Mouse (Mus musculus) midbrain, postnatal 0 days (tissue): ENCODE measurements at regions not wholly inside any gene's neighbourhood (a gene's known extent, or its start where the extent isn't known, plus 50 kb on each side); places are given as distances from the start of the nearest gene placed in this dataset.

Source experiments
- ATAC-seq: fragments of 200-750 bp; cut with Nextera tagmentation; 2 replicates; pipeline ENCODE4 v1.8.0; 2017; ENCODE audit warnings: moderate number of reproducible peaks, mild to moderate bottlenecking, moderate TSS enrichment, moderate library complexity; ENCODE audit not compliant: low FRiP score
- DNase-seq: peaks from one replicate; pipeline ENCODE4 v3.0.0-alpha.2; 2015; ENCODE audit warnings: low spot score
- H3K27ac ChIP-seq: fragments of 300-500 bp; sonication (generic); 2 replicates; pipeline ENCODE4 v1.5.1; 2014; ENCODE audit warnings: low read depth, mild to moderate bottlenecking, low read length, mixed read lengths
- H3K27me3 ChIP-seq: fragments of 300-500 bp; sonication (generic); 2 replicates; pipeline ENCODE4 v1.6.1; 2014; ENCODE audit warnings: low read length, control low read depth, mixed read lengths; ENCODE audit not compliant: insufficient read depth
- H3K36me3 ChIP-seq: fragments of 300-500 bp; sonication (generic); 2 replicates; pipeline ENCODE4 v1.6.1; 2014; ENCODE audit warnings: low read length, control low read depth, mixed read lengths; ENCODE audit not compliant: insufficient read depth
- H3K4me1 ChIP-seq: fragments of 300-500 bp; sonication (generic); 2 replicates; pipeline ENCODE4 v1.6.1; 2014; ENCODE audit warnings: mild to moderate bottlenecking, control low read depth, antibody characterized with exemption, low read length, mixed read lengths; ENCODE audit not compliant: insufficient read depth
- H3K4me2 ChIP-seq: fragments of 300-500 bp; sonication (generic); 2 replicates; pipeline ENCODE4 v1.6.1; 2014; ENCODE audit warnings: low read depth, mild to moderate bottlenecking, low read length, mixed read lengths; ENCODE audit not compliant: poor library complexity, severe bottlenecking
- H3K4me3 ChIP-seq: fragments of 300-500 bp; sonication (generic); 2 replicates; pipeline ENCODE4 v1.5.1; 2014; ENCODE audit warnings: low read depth, mild to moderate bottlenecking, low read length, moderate library complexity
- H3K9ac ChIP-seq: fragments of 300-500 bp; sonication (generic); replicated peaks from 2 replicates; pipeline ENCODE4 v1.6.1; 2014; ENCODE audit warnings: mild to moderate bottlenecking, low read length, moderate library complexity, mixed read lengths; ENCODE audit not compliant: poor library complexity, severe bottlenecking
- H3K9me3 ChIP-seq: fragments of 300-500 bp; sonication (generic); 2 replicates; pipeline ENCODE4 v1.6.1; 2016; ENCODE audit warnings: low read length, control low read depth
- CTCF ChIP-seq: IDR thresholded peaks from 2 replicates; pipeline ENCODE4 v1.5.1; 2016; ENCODE audit warnings: antibody characterized with exemption, mild to moderate bottlenecking
- WGBS: fragments of 180-500 bp; shearing (Covaris S2); extraction: QIAGEN DNeasy Blood & Tissue Kit; methylation state at CpG from one replicate; pipeline ENCODE4 v1.1.7; 2014; 5-methylcytosine and 5-hydroxymethylcytosine counted together

GRCm38 (mm10) chr1:60641324-60641764, 74.4 kb upstream of the Raph1 start:
- no peaks in the 10 kb centered on the region for H3K4me1 ChIP-seq
- ATAC-seq (no peak), DNase-seq (no peak)
- no peak overlapping the region for H3K4me2 ChIP-seq
- H3K9me3 ChIP-seq: no peaks in the 10 kb centered on the region
- no peak overlapping the region for H3K4me3 ChIP-seq
- 66% methylated on average over 7 of the region's 7 CpGs for WGBS
- H3K27ac ChIP-seq: no peak overlapping the region
- no peaks in the 10 kb centered on the region for H3K36me3 ChIP-seq
- no peaks in the 10 kb centered on the region for H3K27me3 ChIP-seq
- no peak for TF ChIP-seq CTCF
- no peak overlapping the region for H3K9ac ChIP-seq

- DNase-seq (no peak), ATAC-seq (no peak)
- no peak overlapping the region for H3K27ac ChIP-seq
- no peaks in the 10 kb centered on the region for H3K9me3 ChIP-seq
- no peaks in the 10 kb centered on the region for H3K4me1 ChIP-seq
- H3K9ac ChIP-seq: no peak overlapping the region
- whole genome bisulfite sequencing: 75% methylated on average over 2 of the region's 2 CpGs
- no peaks in the 10 kb centered on the region for H3K36me3 ChIP-seq
- TF ChIP-seq CTCF: no peak
- H3K4me2 ChIP-seq: no peak overlapping the region
- H3K27me3 ChIP-seq: no peaks in the 10 kb centered on the region
- H3K4me3 ChIP-seq: no peak overlapping the region
These were observed 72.6 kb upstream of the Raph1 start for GRCm38 (mm10) chr1:60639536-60639935.

- ATAC-seq (no peak), DNase-seq (no peak)
- TF ChIP-seq CTCF: no peak
- Histone ChIP-seq H3K27ac (no peak overlapping the region), H3K27me3 (no peaks in the 10 kb centered on the region), H3K4me1 (no peaks in the 10 kb centered on the region), H3K9me3 (no peaks in the 10 kb centered on the region), H3K4me2 (no peak overlapping the region), H3K9ac (no peak overlapping the region), H3K36me3 (no peaks in the 10 kb centered on the region), H3K4me3 (no peak overlapping the region)
- 57% methylated on average over 2 of the region's 2 CpGs for WGBS
These were observed 72.2 kb upstream of the Raph1 start for GRCm38 (mm10) chr1:60639059-60639458.

- no peak for ATAC-seq
- WGBS: 74% methylated on average over 3 of the region's 3 CpGs
These were observed 70.0 kb upstream of the Raph1 start for GRCm38 (mm10) chr1:60636802-60637452.

GRCm38 (mm10) chr1:60627786-60628453, 61.0 kb upstream of the Raph1 start:
- no peak for ATAC-seq
- no peak overlapping the region for H3K9ac ChIP-seq

More at GRCm38 (mm10) chr1:60636802-60637452, 70.0 kb upstream of the Raph1 start:
- Histone ChIP-seq H3K36me3 (no peaks in the 10 kb centered on the region), H3K27me3 (no peaks in the 10 kb centered on the region), H3K4me1 (no peaks in the 10 kb centered on the region), H3K9me3 (no peaks in the 10 kb centered on the region), H3K4me2 (no peak overlapping the region), H3K9ac (no peak overlapping the region), H3K4me3 (no peak overlapping the region), H3K27ac (no peak overlapping the region)
- no peak for TF ChIP-seq CTCF
- DNase-seq: no peak

GRCm38 (mm10) chr1:60627367-60627766, 60.5 kb upstream of the Raph1 start:
- H3K27me3 ChIP-seq: no peaks in the 10 kb centered on the region
- H3K4me1 ChIP-seq: peaks cover 4% of the 10 kb centered on the region; the same call in 1 of the 2 replicates
- DNase-seq (no peak), ATAC-seq (no peak)
- H3K4me2 ChIP-seq: no peak overlapping the region
- 22% methylated on average over 4 of the region's 4 CpGs for WGBS
- no peaks in the 10 kb centered on the region for H3K9me3 ChIP-seq
- no peak overlapping the region for H3K9ac ChIP-seq
- no peak overlapping the region for H3K4me3 ChIP-seq
- no peaks in the 10 kb centered on the region for H3K36me3 ChIP-seq
- no peak for TF ChIP-seq CTCF
- 0 out of 2 replicates have a peak overlapping the region, but pooled peaks have one; percentile 3 for H3K27ac ChIP-seq

More at GRCm38 (mm10) chr1:60627786-60628453, 61.0 kb upstream of the Raph1 start:
- no peak overlapping the region for H3K4me2 ChIP-seq
- no peaks in the 10 kb centered on the region for H3K36me3 ChIP-seq
- H3K9me3 ChIP-seq: no peaks in the 10 kb centered on the region
- H3K4me1 ChIP-seq: peaks cover 4% of the 10 kb centered on the region; the same call in 1 of the 2 replicates
- no peak overlapping the region for H3K4me3 ChIP-seq
- peak; percentile 28 for DNase-seq
- 32% methylated on average over 9 of the region's 9 CpGs for WGBS
- no peaks in the 10 kb centered on the region for H3K27me3 ChIP-seq
- TF ChIP-seq CTCF: no peak
- no peak overlapping the region for H3K27ac ChIP-seq
